Mouse (Mus musculus) forebrain, embryonic 14.5 days (tissue): ENCODE results near the gene Sbno2. TPM values are rescaled to one million over a fixed set of nuclear protein-coding genes. Genes with fewer than 3 reads are reported as not detected.

Experiments used
- ATAC-seq: fragments of 200-750 bp; cut with Nextera tagmentation; 2 replicates; pipeline ENCODE4 v1.8.0; 2017; ENCODE audit warnings: mild to moderate bottlenecking, moderate library complexity
- DNase-seq: peaks from one replicate; pipeline ENCODE4 v3.0.0-alpha.2; 2015; ENCODE audit warnings: low spot score
- H3K27ac ChIP-seq: fragments of 300-500 bp; sonication (generic); 2 replicates; pipeline ENCODE4 v1.5.1; 2014; ENCODE audit warnings: low read depth, mild to moderate bottlenecking, control low read depth, low read length, moderate library complexity
- H3K27me3 ChIP-seq: fragments of 300-500 bp; sonication (generic); replicated peaks from 2 replicates; pipeline ENCODE4 v1.6.1; 2014; ENCODE audit warnings: low read length, control low read depth, mixed read lengths; ENCODE audit not compliant: control insufficient read depth, insufficient read depth
- H3K36me3 ChIP-seq: fragments of 300-500 bp; sonication (generic); 2 replicates; pipeline ENCODE4 v1.6.1; 2014; ENCODE audit warnings: low read length, control low read depth; ENCODE audit not compliant: control insufficient read depth, insufficient read depth
- H3K4me1 ChIP-seq: fragments of 300-500 bp; sonication (generic); 2 replicates; pipeline ENCODE4 v1.6.1; 2014; ENCODE audit warnings: antibody characterized with exemption, low read length, control low read depth; ENCODE audit not compliant: control insufficient read depth, insufficient read depth
- H3K4me2 ChIP-seq: fragments of 300-500 bp; sonication (generic); 2 replicates; pipeline ENCODE4 v1.6.1; 2014; ENCODE audit warnings: mild to moderate bottlenecking, control low read depth, low read length
- H3K4me3 ChIP-seq: fragments of 300-500 bp; sonication (generic); 2 replicates; pipeline ENCODE4 v1.5.1; 2014; ENCODE audit warnings: low read depth, low read length, control low read depth
- H3K9ac ChIP-seq: fragments of 300-500 bp; sonication (generic); 2 replicates; pipeline ENCODE4 v1.6.1; 2014; ENCODE audit warnings: mild to moderate bottlenecking, low read length, control low read depth, moderate library complexity
- H3K9me3 ChIP-seq: fragments of 300-500 bp; sonication (generic); replicated peaks from 2 replicates; pipeline ENCODE4 v1.6.1; 2016; ENCODE audit warnings: low read length, control low read depth, mixed read lengths; ENCODE audit not compliant: control insufficient read depth
- WGBS: fragments of 180-500 bp; shearing (Covaris S2); extraction: QIAGEN DNeasy Blood & Tissue Kit; methylation state at CpG from one replicate; pipeline ENCODE4 v1.1.7; 2014; 5-methylcytosine and 5-hydroxymethylcytosine counted together
- polyA plus RNA-seq: library from polyadenylated mRNA; unstranded; fragments of >200 nt; fragmentation: Nextera tagmentation; extraction: Ambion mirVana; gene quantifications from 2 replicates; pipeline ENCODE4 v1.2.1, GENCODE M21; 2014

Sbno2 gene
- polyA plus RNA-seq, 1 experiment from 2014 or later: 8.1 TPM

GRCm38 (mm10) chr10:80094684-80095083 is 10.7 kb downstream of the Sbno2 start:
- Histone ChIP-seq H3K9me3 (no peaks in the 10 kb centered on the region), H3K4me1 (no peaks in the 10 kb centered on the region), H3K27ac (no peak overlapping the region), H3K9ac (no peak overlapping the region), H3K36me3 (no peaks in the 10 kb centered on the region), H3K4me2 (no peak overlapping the region), H3K27me3 (no peaks in the 10 kb centered on the region), H3K4me3 (no peak overlapping the region)
- ATAC-seq: no peak
- 85% methylated on average over 3 of the region's 3 CpGs for WGBS
- DNase-seq: no peak

- WGBS: 90% methylated on average over 6 of the region's 6 CpGs
- Histone ChIP-seq H3K36me3 (no peaks in the 10 kb centered on the region), H3K4me1 (no peaks in the 10 kb centered on the region), H3K27me3 (no peaks in the 10 kb centered on the region), H3K9ac (no peak overlapping the region), H3K27ac (no peak overlapping the region), H3K9me3 (no peaks in the 10 kb centered on the region), H3K4me3 (no peak overlapping the region), H3K4me2 (no peak overlapping the region)
- ATAC-seq (no peak), DNase-seq (no peak)
These were observed 11.3 kb downstream of the Sbno2 start for GRCm38 (mm10) chr10:80094085-80094484.

- Histone ChIP-seq H3K27ac (no peak overlapping the region), H3K4me1 (no peaks in the 10 kb centered on the region), H3K27me3 (no peaks in the 10 kb centered on the region), H3K4me3 (no peak overlapping the region), H3K4me2 (no peak overlapping the region), H3K9me3 (no peaks in the 10 kb centered on the region), H3K9ac (no peak overlapping the region), H3K36me3 (no peaks in the 10 kb centered on the region)
- DNase-seq (no peak), ATAC-seq (no peak)
- WGBS: 88% methylated on average over 5 of the region's 5 CpGs
These were observed 12.7 kb downstream of the Sbno2 start for GRCm38 (mm10) chr10:80092690-80093089.

- H3K4me3 ChIP-seq: no peak overlapping the region
- no peaks in the 10 kb centered on the region for H3K4me1 ChIP-seq
- no peaks in the 10 kb centered on the region for H3K27me3 ChIP-seq
- no peak overlapping the region for H3K4me2 ChIP-seq
- H3K9ac ChIP-seq: no peak overlapping the region
- no peak overlapping the region for H3K27ac ChIP-seq
- no peaks in the 10 kb centered on the region for H3K9me3 ChIP-seq
- ATAC-seq: no peak
- H3K36me3 ChIP-seq: no peaks in the 10 kb centered on the region
- no peak for DNase-seq
- 93% methylated on average over 6 of the region's 6 CpGs for WGBS
These were observed 13.8 kb downstream of the Sbno2 start for GRCm38 (mm10) chr10:80091527-80091926.

- H3K9me3 ChIP-seq: no peaks in the 10 kb centered on the region
- no peak overlapping the region for H3K4me3 ChIP-seq
- no peak overlapping the region for H3K27ac ChIP-seq
- ATAC-seq (no peak), DNase-seq (no peak)
- no peak overlapping the region for H3K4me2 ChIP-seq
- no peaks in the 10 kb centered on the region for H3K4me1 ChIP-seq
- no peak overlapping the region for H3K9ac ChIP-seq
- H3K27me3 ChIP-seq: no peaks in the 10 kb centered on the region
- peaks cover 8% of the 10 kb centered on the region; the same call in 1 of the 2 replicates for H3K36me3 ChIP-seq
- whole genome bisulfite sequencing: 57% methylated on average over 4 of the region's 4 CpGs
These were observed 16.2 kb downstream of the Sbno2 start for GRCm38 (mm10) chr10:80089146-80089545.

- H3K9ac ChIP-seq: no peak overlapping the region
- no peaks in the 10 kb centered on the region for H3K4me1 ChIP-seq
- H3K4me3 ChIP-seq: no peak overlapping the region
- peaks cover 18% of the 10 kb centered on the region for H3K36me3 ChIP-seq
- H3K27me3 ChIP-seq: no peaks in the 10 kb centered on the region
- H3K4me2 ChIP-seq: no peak overlapping the region
- H3K27ac ChIP-seq: no peak overlapping the region
- no peak for ATAC-seq
- 90% methylated on average over 8 of the region's 8 CpGs for WGBS
- no peaks in the 10 kb centered on the region for H3K9me3 ChIP-seq
- DNase-seq: no peak
These were observed 17.9 kb downstream of the Sbno2 start for GRCm38 (mm10) chr10:80087483-80087882.

GRCm38 (mm10) chr10:80086847-80087246 is 18.5 kb downstream of the Sbno2 start:
- DNase-seq: no peak
- Histone ChIP-seq H3K36me3 (peaks cover 25% of the 10 kb centered on the region), H3K27ac (no peak overlapping the region), H3K9ac (no peak overlapping the region; the same call in 1 of the 2 replicates), H3K27me3 (no peaks in the 10 kb centered on the region), H3K9me3 (no peaks in the 10 kb centered on the region), H3K4me1 (no peaks in the 10 kb centered on the region), H3K4me2 (no peak overlapping the region), H3K4me3 (no peak overlapping the region)
- 80% methylated on average over 3 of the region's 3 CpGs for WGBS
- ATAC-seq: no peak

GRCm38 (mm10) chr10:80084817-80085487 is 20.4 kb downstream of the Sbno2 start:
- ATAC-seq (no peak), DNase-seq (peak; percentile 17)
- 67% methylated on average over 9 of the region's 9 CpGs for WGBS
- H3K9ac ChIP-seq: peak overlapping the region; percentile 8; the same call in 1 of the 2 replicates
- no peaks in the 10 kb centered on the region for H3K27me3 ChIP-seq
- no peaks in the 10 kb centered on the region for H3K9me3 ChIP-seq
- H3K4me2 ChIP-seq: no peak overlapping the region
- no peaks in the 10 kb centered on the region for H3K4me1 ChIP-seq
- no peak overlapping the region for H3K4me3 ChIP-seq
- H3K27ac ChIP-seq: no peak overlapping the region
- H3K36me3 ChIP-seq: peaks cover 44% of the 10 kb centered on the region

- Histone ChIP-seq H3K4me1 (no peaks in the 10 kb centered on the region), H3K4me3 (no peak overlapping the region), H3K27me3 (no peaks in the 10 kb centered on the region), H3K4me2 (no peak overlapping the region), H3K27ac (no peak overlapping the region), H3K9me3 (no peaks in the 10 kb centered on the region), H3K9ac (no peak overlapping the region), H3K36me3 (peaks cover 52% of the 10 kb centered on the region)
- ATAC-seq (no peak), DNase-seq (no peak)
- 89% methylated on average over 3 of the region's 3 CpGs for WGBS
These were observed 24.3 kb downstream of the Sbno2 start for GRCm38 (mm10) chr10:80081075-80081474.
